Mouse (Mus musculus) cerebellum, postnatal 10 days (tissue): Measurements from ENCODE around the gene Fcgrt.
"Not testable (repeated sequence)": the region's sequence is repeated elsewhere in the genome, so short reads cannot be mapped to it uniquely, and the experiment has no call there.

Experiments used
- DNase-seq, 2 experiments: peaks; one replicate each; pipeline ENCODE4 v3.0.0; 2021; ENCODE audit warnings: mixed read lengths in 2 of 2

Gene Fcgrt

GRCm38 (mm10) chr7:45110089-45110488, 6.4 kb upstream of the Fcgrt start:
- not testable (repeated sequence) for DNase-seq

DNA sequence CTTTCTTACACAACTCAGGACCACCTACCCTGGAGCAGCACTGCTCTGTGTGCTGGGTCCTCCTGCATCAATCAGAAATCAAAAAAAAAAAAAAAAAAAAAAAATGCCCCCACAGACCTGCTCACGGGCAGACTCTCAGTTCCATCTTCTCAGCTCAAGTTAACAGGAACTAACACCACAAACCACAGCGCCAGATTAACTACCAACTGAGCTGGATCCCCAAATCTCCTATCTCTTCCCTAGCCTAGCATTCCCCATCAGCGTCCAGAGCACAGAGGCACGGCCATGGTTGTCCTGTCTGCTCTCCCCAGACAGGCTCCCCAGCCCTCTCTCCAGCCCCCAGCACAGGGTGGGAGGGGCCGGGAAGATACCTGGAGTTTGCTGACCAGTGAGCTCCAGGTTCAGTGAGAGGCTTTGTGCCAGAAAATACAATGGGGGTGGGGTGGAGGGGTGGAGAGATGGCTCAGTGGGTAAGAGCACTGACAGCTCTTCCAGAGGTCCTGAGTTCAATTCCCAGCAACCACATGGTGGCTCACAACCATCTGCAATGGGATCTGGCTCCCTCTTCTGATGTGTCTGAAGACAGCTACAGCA, 3.5 kb upstream of the Fcgrt start:
- no peak for DNase-seq

DNA sequence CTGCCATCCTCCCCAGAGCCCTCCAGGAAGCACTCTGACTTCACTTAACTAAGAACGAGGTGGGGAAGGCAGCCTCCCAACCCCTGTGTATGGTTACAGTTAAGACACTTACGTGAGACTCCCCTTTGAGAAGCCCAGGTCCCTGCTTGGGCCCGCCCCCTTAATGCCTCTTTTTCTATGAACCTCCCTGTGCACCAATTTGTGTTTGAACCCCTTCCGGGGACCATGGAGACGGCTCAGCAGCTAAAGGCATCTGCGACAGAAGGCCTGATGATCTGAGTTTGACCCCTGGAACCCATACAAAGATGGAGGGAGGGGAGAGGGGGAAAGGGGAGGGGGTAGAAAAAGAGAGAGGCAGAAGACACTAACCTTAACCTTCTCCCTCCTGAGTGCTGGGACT, 2.8 kb upstream of the Fcgrt start:
- no peak for DNase-seq

DNA sequence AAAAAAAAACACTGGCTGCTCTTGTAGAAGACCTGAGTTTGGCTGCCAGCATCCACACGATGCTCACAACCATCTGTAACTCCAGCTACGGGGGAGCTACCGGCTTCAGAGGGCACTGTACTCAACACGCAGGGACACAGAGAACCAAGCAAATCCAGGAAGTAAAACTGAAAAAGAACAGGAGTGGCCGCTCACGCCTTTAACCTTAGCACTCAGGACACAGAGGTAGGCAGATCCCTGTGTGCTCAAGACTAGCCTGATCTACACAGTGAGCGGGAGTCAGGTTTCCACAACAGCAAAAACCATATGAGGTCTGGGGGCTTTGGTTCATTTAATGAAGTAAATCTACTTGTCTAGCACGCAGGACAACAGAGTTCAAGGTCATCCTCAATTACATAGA, 1.8 kb upstream of the Fcgrt start:
- DNase-seq, result no peak

DNA sequence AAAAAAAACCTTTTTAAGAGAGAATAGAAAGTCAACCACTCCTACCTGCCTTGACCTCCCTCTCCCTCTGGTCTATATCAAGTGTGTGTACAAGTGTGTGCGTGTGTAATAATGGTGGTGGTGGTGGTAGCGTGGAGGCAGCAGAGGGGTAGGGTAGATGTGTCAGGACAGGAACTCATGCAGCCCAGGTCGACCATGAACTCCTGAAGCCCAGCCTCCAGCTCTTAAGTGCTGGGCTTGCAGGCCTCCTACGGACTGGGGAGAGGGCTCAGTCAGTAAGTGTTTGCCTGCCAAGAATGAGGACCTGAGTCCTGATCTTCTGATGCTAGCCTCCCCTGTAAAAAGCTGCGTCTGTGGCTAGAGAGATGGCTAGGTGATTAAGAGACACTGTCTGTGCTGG, 1.3 kb upstream of the Fcgrt start:
- no peak for DNase-seq

GRCm38 (mm10) chr7:45102940-45103585, 588 bp downstream of the Fcgrt start:
- no peak for DNase-seq

GRCm38 (mm10) chr7:45102441-45102840, 1.2 kb downstream of the Fcgrt start:
- no peak for DNase-seq

DNA sequence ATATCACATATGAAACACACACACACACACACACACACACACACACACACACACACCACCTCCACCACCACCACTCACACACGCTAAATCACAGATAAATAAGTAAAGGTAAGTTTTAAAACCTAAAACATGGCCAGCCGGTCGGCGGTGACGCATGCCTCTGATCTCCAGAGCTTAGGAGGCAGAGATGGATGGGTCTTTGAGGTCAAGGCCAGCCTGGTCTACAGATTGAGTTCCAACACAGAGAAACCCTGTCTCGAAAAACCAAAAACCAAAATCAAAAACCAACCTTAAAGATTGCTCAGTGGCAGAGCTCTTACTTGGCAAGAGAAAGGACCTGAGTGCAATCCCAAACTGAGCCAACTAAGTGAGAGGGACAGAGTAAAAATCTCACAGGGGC, 3.6 kb downstream of the Fcgrt start:
- no peak for DNase-seq

- DNase-seq, result no peak
Observed at GRCm38 (mm10) chr7:45098541-45099240, 5.0 kb downstream of the Fcgrt start.

DNA sequence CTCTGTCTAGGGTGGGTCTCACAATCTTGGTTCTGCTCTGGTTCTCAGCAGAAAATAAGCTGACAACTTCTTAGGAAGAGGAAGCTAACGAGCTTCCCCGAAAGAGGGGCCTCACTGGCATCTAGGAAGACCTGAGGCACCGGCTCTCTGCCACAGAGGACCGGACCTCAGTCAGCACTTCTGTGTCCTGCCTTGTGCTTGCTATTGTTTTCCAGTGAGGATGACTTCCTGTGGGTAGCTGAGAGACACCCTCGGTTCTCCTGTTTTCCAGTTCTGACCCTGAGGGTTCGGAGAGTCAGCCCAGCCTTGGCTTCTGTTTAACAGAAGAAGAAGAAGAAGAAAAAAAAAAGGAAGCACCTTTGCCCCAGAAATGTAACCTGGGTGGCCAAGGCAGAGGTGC, 6.2 kb downstream of the Fcgrt start:
- no peak for DNase-seq

DNA sequence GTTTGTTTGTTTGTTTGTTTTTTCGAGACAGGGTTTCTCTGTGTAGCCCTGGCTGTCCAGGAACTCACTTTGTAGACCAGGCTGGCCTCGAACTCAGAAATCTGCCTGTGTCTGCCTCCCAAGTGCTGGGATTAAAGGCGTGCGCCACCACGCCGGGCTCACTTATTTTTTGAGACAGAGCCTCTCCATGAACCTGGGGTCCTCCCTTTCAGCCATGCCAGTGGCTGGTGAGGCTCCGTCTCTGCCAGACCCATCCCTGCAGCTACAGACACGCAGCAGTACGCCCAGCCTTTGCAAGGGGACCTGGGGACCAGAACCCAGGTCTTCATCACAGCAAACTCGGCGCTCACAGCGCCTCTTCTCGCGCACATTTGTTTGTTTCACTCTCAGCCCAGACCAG, 7.7 kb downstream of the Fcgrt start:
- not testable (repeated sequence) for DNase-seq

GRCm38 (mm10) chr7:45095367-45095766, 8.3 kb downstream of the Fcgrt start:
- no peak for DNase-seq

DNA sequence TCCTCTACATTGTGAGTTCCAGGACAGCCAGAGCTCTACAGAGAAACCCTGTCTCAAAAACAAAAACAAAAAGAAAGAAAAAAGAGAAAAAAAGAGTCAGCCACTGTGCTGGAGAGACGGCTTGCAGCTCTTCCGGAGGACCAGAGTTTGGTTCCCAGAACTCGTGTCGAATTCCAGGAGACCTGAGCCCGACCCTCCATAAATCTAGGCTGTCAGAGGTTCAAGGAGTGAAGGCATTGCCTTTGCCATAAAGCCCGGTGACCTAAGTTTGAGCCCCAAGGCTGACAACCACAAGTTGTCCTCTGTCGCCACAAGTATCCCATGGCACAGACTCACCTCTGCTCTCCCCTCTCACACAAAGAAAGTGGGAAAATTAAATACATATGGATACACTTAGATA, 9.5 kb downstream of the Fcgrt start:
- DNase-seq, result no peak

GRCm38 (mm10) chr7:45093516-45093905, 10.1 kb downstream of the Fcgrt start:
- DNase-seq, result no peak

- no peak for DNase-seq
Observed at GRCm38 (mm10) chr7:45092828-45093515, 10.7 kb downstream of the Fcgrt start.

GRCm38 (mm10) chr7:45092048-45092447, 11.6 kb downstream of the Fcgrt start, which contains the start of gene Rcn3:
Gene Rcn3 (minus strand): TSS chr7:45092221.
- peak; percentile 95 to 96 for DNase-seq

DNA sequence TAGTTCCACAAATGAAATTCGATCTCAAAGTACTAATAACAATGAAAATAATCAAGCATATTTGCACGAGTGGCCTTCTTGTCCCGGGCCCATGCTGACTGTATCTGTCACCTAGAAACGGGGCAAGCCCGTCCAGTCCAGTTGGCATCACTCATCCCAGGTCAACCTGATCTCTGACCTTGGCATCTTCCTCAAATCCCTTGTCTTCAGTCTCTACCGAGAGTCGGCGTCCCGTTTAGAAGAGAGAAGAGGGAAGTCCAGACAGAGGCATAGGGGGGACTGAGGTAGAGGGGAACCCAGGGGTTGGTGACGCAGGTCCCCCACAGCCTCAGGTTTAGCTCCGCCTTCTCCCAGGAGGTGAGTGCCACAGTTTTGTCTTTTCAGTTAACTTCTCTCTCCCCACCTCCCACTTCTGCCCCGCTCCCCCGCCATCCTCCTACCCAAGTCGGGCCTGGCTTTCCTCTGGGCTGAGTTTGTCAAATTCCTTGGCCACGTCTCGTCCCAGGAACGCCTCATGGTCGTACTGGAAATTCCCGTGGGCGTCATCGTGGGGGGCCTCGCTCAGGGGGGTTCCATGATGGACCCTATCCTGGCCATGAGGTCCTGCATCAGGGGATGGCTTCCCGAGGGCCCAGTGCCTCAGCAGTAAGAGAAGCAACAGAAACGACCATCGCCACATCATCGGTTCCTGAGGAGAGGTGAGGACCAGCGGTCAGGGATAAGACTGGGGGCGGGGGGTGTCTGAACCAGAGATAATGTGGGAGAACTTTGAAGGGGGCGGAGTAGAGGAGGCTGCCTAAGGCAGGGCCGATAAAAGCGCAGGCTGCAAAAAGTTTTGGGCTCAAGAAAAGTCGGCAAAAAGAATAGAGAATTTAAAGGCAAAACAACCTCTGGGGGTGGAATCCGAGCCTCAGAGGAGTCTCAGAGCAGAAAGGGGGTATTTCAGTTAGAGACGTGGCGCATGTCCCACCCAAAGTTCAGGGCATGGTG, 12.4 kb downstream of the Fcgrt start:
- DNase-seq, result peak; percentile 48 to 51

GRCm38 (mm10) chr7:45090251-45090977, 13.2 kb downstream of the Fcgrt start:
- DNase-seq, result no peak

- DNase-seq, result no peak
Observed at GRCm38 (mm10) chr7:45088597-45088996, 15.1 kb downstream of the Fcgrt start.

DNA sequence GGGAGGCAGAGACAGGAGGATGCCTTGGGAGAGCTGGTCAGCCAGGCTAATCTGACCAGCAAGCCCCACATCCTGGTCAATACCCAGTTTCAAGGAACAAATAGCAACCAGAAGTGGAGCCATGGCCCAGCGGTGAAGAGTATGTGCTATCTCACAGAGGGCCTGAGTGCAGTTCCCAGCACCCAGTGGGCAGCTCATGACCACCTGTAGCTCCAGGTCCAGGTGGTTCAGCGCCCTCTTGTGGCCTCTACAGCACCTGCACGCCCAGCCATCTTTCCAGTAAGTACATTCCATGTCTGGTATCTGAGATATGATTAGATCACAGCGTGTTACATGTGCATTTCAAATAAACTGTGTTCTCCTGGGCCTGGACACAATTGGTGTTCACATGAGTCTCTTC, 17.6 kb downstream of the Fcgrt start:
- no peak for DNase-seq

DNA sequence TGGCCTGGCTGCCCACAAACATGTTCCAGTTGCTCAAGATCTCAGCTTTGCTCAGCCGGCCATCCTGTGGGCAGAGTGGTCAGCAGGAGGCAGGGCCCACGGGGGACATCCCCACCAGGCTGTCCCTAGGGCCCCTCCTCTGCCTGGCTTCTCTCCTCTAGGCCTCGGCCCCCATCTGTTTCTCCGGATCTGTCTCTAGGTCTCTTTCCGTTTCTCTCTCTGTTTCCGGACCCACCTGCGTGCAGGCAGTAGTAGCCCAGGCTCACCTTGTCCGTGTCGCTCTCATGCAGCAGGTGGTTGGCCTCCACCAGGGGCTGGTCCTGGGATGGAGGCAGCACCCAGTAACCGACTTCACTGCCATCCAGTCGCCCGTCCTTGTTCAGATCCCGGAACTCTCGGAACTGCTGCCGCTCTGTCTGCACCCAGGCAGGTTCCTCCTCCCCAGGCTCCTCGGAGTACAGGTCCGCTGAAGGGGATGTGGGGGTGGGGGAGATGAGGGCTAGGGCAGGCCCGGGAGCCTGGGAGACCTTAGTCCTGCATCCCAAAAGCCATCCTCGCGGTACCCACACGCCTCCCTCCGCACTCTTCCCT, 20.3 kb downstream of the Fcgrt start:
- DNase-seq, result no peak
